Mouse (Mus musculus) lung, postnatal 0 days (tissue): Measurements from ENCODE around the gene Kmt2e.

ENCODE experiments used
- CTCF ChIP-seq: IDR thresholded peaks from 2 replicates; pipeline ENCODE4 v1.5.1; 2016; ENCODE audit warnings: antibody characterized with exemption, mild to moderate bottlenecking
- EP300 ChIP-seq: IDR thresholded peaks from 2 replicates; pipeline ENCODE4 v1.6.1; 2016; ENCODE audit warnings: antibody characterized with exemption, mild to moderate bottlenecking, control low read depth

- TF ChIP-seq CTCF (no peak), EP300 (no peak)
These were observed 30.5 kb downstream of the Kmt2e start for GRCm38 (mm10) chr5:23464743-23465142.
